Mouse (Mus musculus): ENCODE measurements around the gene Med17. TPM values are rescaled to one million over a fixed set of nuclear protein-coding genes. Genes with fewer than 3 reads are reported as not detected.
A peak's percentile ranks its signal among the peaks of the same experiment; 100 is the strongest.

Med17 gene
- polyA plus RNA-seq, 1 experiment from 2014 or later, result 37.0 TPM

GRCm38 (mm10) chr9:15240006-15240405 lies 39.7 kb downstream of the Med17 start:
- no peak for ATAC-seq (ENCODE audit: low FRiP score, low TSS enrichment)
- 0 out of 2 replicates have a peak overlapping the region, but pooled peaks have one; percentile 57 for H3K4me3 ChIP-seq (ENCODE audit: low read length)

GRCm38 (mm10) chr9:15239042-15239925 lies 40.4 kb downstream of the Med17 start, which contains the start of gene Vstm5:
Gene Vstm5, plus strand, starts transcription at chr9:15239045.
- no peaks in the 10 kb centered on the region for H3K27me3 ChIP-seq (ENCODE audit: insufficient read depth, low read length)
- peak within 1 kb of the TSS; percentile 57 for H3K4me3 ChIP-seq (ENCODE audit: low read length)
- no peaks in the 10 kb centered on the region for H3K9me3 ChIP-seq (ENCODE audit: low read length)
- H3K4me2 ChIP-seq (replicated peaks; ENCODE audit: low read depth, low read length), result peak within 1 kb of the TSS; percentile 84
- H3K36me3 ChIP-seq (ENCODE audit: insufficient read depth, low read length), result no peaks in the 10 kb centered on the region
- peaks cover 14% of the 10 kb centered on the region for H3K4me1 ChIP-seq (ENCODE audit: insufficient read depth, low read length)
- peak; percentile 62 for ATAC-seq (ENCODE audit: low FRiP score, low TSS enrichment)
- WGBS, result 4% methylated on average over 35 of the region's 35 CpGs
- peak within 1 kb of the TSS; percentile 57 for H3K27ac ChIP-seq (ENCODE audit: low read length)
- H3K9ac ChIP-seq (replicated peaks; ENCODE audit: low read length), result peak within 1 kb of the TSS; percentile 73

More at GRCm38 (mm10) chr9:15240006-15240405, 39.7 kb downstream of the Med17 start:
- Histone ChIP-seq H3K36me3 (ENCODE audit: insufficient read depth, low read length) (no peaks in the 10 kb centered on the region), H3K9me3 (ENCODE audit: low read length) (no peaks in the 10 kb centered on the region), H3K4me2 (replicated peaks; ENCODE audit: low read depth, low read length) (peak overlapping the region; percentile 84), H3K4me1 (ENCODE audit: insufficient read depth, low read length) (peaks cover 14% of the 10 kb centered on the region), H3K27me3 (ENCODE audit: insufficient read depth, low read length) (no peaks in the 10 kb centered on the region), H3K9ac (replicated peaks; ENCODE audit: low read length) (no peak overlapping the region), H3K27ac (ENCODE audit: low read length) (no peak overlapping the region)
- 87% methylated on average over 6 of the region's 6 CpGs for WGBS

- Histone ChIP-seq H3K9me3 (ENCODE audit: low read length) (no peaks in the 10 kb centered on the region), H3K4me3 (ENCODE audit: low read length) (peak overlapping the region; percentile 57), H3K36me3 (ENCODE audit: insufficient read depth, low read length) (no peaks in the 10 kb centered on the region), H3K27ac (ENCODE audit: low read length) (peak overlapping the region; percentile 57; the same call in 1 of the 2 replicates), H3K4me2 (replicated peaks; ENCODE audit: low read depth, low read length) (peak overlapping the region; percentile 84), H3K9ac (replicated peaks; ENCODE audit: low read length) (peak overlapping the region; percentile 73), H3K27me3 (ENCODE audit: insufficient read depth, low read length) (no peaks in the 10 kb centered on the region), H3K4me1 (ENCODE audit: insufficient read depth, low read length) (peaks cover 14% of the 10 kb centered on the region)
- ATAC-seq (ENCODE audit: low FRiP score, low TSS enrichment), result no peak
- WGBS, result 61% methylated on average over 16 of the region's 16 CpGs
Measured at GRCm38 (mm10) chr9:15238297-15238990, 41.3 kb downstream of the Med17 start.

- Histone ChIP-seq H3K4me1 (ENCODE audit: insufficient read depth, low read length) (peaks cover 14% of the 10 kb centered on the region), H3K4me3 (ENCODE audit: low read length) (no peak overlapping the region), H3K9ac (replicated peaks; ENCODE audit: low read length) (no peak overlapping the region; the same call in 1 of the 2 replicates), H3K9me3 (ENCODE audit: low read length) (no peaks in the 10 kb centered on the region), H3K27me3 (ENCODE audit: insufficient read depth, low read length) (no peaks in the 10 kb centered on the region), H3K4me2 (replicated peaks; ENCODE audit: low read depth, low read length) (peak overlapping the region; percentile 18; the same call in 1 of the 2 replicates), H3K36me3 (ENCODE audit: insufficient read depth, low read length) (no peaks in the 10 kb centered on the region), H3K27ac (ENCODE audit: low read length) (peak overlapping the region; percentile 39; the same call in 1 of the 2 replicates)
- no peak for ATAC-seq (ENCODE audit: low FRiP score, low TSS enrichment)
- WGBS, result 50% methylated on average over 14 of the region's 14 CpGs
Measured at GRCm38 (mm10) chr9:15237516-15238296, 42.0 kb downstream of the Med17 start.

- H3K36me3 ChIP-seq (ENCODE audit: insufficient read depth, low read length), result no peaks in the 10 kb centered on the region
- H3K9ac ChIP-seq (replicated peaks; ENCODE audit: low read length), result no peak overlapping the region
- H3K27ac ChIP-seq (ENCODE audit: low read length), result peak overlapping the region; percentile 84; the same call in 1 of the 2 replicates
- no peak overlapping the region for H3K4me3 ChIP-seq (ENCODE audit: low read length)
- WGBS, result 77% methylated on average over 3 of the region's 3 CpGs
- no peak overlapping the region for H3K4me2 ChIP-seq (replicated peaks; ENCODE audit: low read depth, low read length)
- no peaks in the 10 kb centered on the region for H3K27me3 ChIP-seq (ENCODE audit: insufficient read depth, low read length)
- ATAC-seq (ENCODE audit: low FRiP score, low TSS enrichment), result no peak
- H3K4me1 ChIP-seq (ENCODE audit: insufficient read depth, low read length), result peaks cover 11% of the 10 kb centered on the region
- peaks cover 3% of the 10 kb centered on the region; the same call in 1 of the 2 replicates for H3K9me3 ChIP-seq (ENCODE audit: low read length)
Measured at GRCm38 (mm10) chr9:15235986-15236385, 43.7 kb downstream of the Med17 start.

- WGBS, result 86% methylated on average over 1 of the region's 1 CpGs
- no peaks in the 10 kb centered on the region for H3K36me3 ChIP-seq (ENCODE audit: insufficient read depth, low read length)
- ATAC-seq (ENCODE audit: low FRiP score, low TSS enrichment), result no peak
- no peak overlapping the region for H3K9ac ChIP-seq (replicated peaks; ENCODE audit: low read length)
- H3K27ac ChIP-seq (ENCODE audit: low read length), result no peak overlapping the region
- H3K9me3 ChIP-seq (ENCODE audit: low read length), result peaks cover 3% of the 10 kb centered on the region; the same call in 1 of the 2 replicates
- peaks cover 7% of the 10 kb centered on the region for H3K4me1 ChIP-seq (ENCODE audit: insufficient read depth, low read length)
- no peaks in the 10 kb centered on the region for H3K27me3 ChIP-seq (ENCODE audit: insufficient read depth, low read length)
- H3K4me3 ChIP-seq (ENCODE audit: low read length), result no peak overlapping the region
- H3K4me2 ChIP-seq (replicated peaks; ENCODE audit: low read depth, low read length), result no peak overlapping the region
Measured at GRCm38 (mm10) chr9:15233604-15234003, 46.1 kb downstream of the Med17 start.

- Histone ChIP-seq H3K27me3 (ENCODE audit: insufficient read depth, low read length) (no peaks in the 10 kb centered on the region), H3K4me1 (ENCODE audit: insufficient read depth, low read length) (no peaks in the 10 kb centered on the region; the same call in 1 of the 2 replicates), H3K4me3 (ENCODE audit: low read length) (no peak overlapping the region), H3K9me3 (ENCODE audit: low read length) (peaks cover 3% of the 10 kb centered on the region; the same call in 1 of the 2 replicates), H3K4me2 (replicated peaks; ENCODE audit: low read depth, low read length) (no peak overlapping the region), H3K36me3 (ENCODE audit: insufficient read depth, low read length) (no peaks in the 10 kb centered on the region), H3K9ac (replicated peaks; ENCODE audit: low read length) (no peak overlapping the region), H3K27ac (ENCODE audit: low read length) (no peak overlapping the region)
- ATAC-seq (ENCODE audit: low FRiP score, low TSS enrichment), result no peak
- WGBS, result 93% methylated on average over 3 of the region's 3 CpGs
Measured at GRCm38 (mm10) chr9:15232445-15232844, 47.3 kb downstream of the Med17 start.

GRCm38 (mm10) chr9:15224912-15225311 lies 54.8 kb downstream of the Med17 start:
- no peaks in the 10 kb centered on the region for H3K4me1 ChIP-seq (ENCODE audit: insufficient read depth, low read length)
- H3K27me3 ChIP-seq (ENCODE audit: insufficient read depth, low read length), result no peaks in the 10 kb centered on the region
- no peak for ATAC-seq (ENCODE audit: low FRiP score, low TSS enrichment)
- WGBS, result 43% methylated on average over 2 of the region's 2 CpGs
- H3K27ac ChIP-seq (ENCODE audit: low read length), result no peak overlapping the region
- no peak overlapping the region for H3K4me3 ChIP-seq (ENCODE audit: low read length)
- no peak overlapping the region for H3K4me2 ChIP-seq (replicated peaks; ENCODE audit: low read depth, low read length)
- H3K9me3 ChIP-seq (ENCODE audit: low read length), result no peaks in the 10 kb centered on the region
- no peak overlapping the region for H3K9ac ChIP-seq (replicated peaks; ENCODE audit: low read length)
- no peaks in the 10 kb centered on the region for H3K36me3 ChIP-seq (ENCODE audit: insufficient read depth, low read length)

GRCm38 (mm10) chr9:15213695-15214094 lies 66.0 kb downstream of the Med17 start:
- Histone ChIP-seq H3K4me3 (ENCODE audit: low read length) (no peak overlapping the region), H3K9me3 (ENCODE audit: low read length) (no peaks in the 10 kb centered on the region)
- 63% methylated on average over 1 of the region's 1 CpGs for WGBS

More at GRCm38 (mm10) chr9:15213695-15214094, 66.0 kb downstream of the Med17 start:
- Histone ChIP-seq H3K36me3 (ENCODE audit: insufficient read depth, low read length) (no peaks in the 10 kb centered on the region), H3K27ac (ENCODE audit: low read length) (no peak overlapping the region), H3K27me3 (ENCODE audit: insufficient read depth, low read length) (no peaks in the 10 kb centered on the region), H3K4me1 (ENCODE audit: insufficient read depth, low read length) (no peaks in the 10 kb centered on the region), H3K4me2 (replicated peaks; ENCODE audit: low read depth, low read length) (no peak overlapping the region), H3K9ac (replicated peaks; ENCODE audit: low read length) (no peak overlapping the region)
- no peak for ATAC-seq (ENCODE audit: low FRiP score, low TSS enrichment)

Data from kidney, embryonic 16.5 days (tissue).